Mouse (Mus musculus): ENCODE measurements around the gene Fdxr. TPM values are rescaled to one million over a fixed set of nuclear protein-coding genes. Genes with fewer than 3 reads are reported as not detected.

Fdxr gene
- 18.1 and 20.8 TPM in 2 replicates for polyA plus RNA-seq (2015; fragmentation: Nextera tagmentation; extraction: Ambion mirVana)

- WGBS: under 1% methylated on average over 42 of the region's 42 CpGs
- ATAC-seq (ENCODE audit: low FRiP score): peak; percentile 97
These were observed at the start of gene Fdxr for GRCm38 (mm10) chr11:115276780-115277603. Gene Fdxr, minus strand, starts transcription at chr11:115277050.

GRCm38 (mm10) chr11:115323354-115323753, 46.5 kb upstream of the Fdxr start:
- 14% methylated on average over 32 of the region's 32 CpGs for WGBS

More at GRCm38 (mm10) chr11:115276780-115277603, at the start of gene Fdxr:
- H3K4me2 ChIP-seq: peak within 1 kb of the TSS; percentile 80
- H3K27me3 ChIP-seq: no peaks in the 10 kb centered on the region
- H3K9me3 ChIP-seq: no peaks in the 10 kb centered on the region
- peak within 1 kb of the TSS; percentile 85 for H3K9ac ChIP-seq
- peaks cover 39% of the 10 kb centered on the region for H3K4me1 ChIP-seq (replicated peaks)
- H3K36me3 ChIP-seq: peaks cover 4% of the 10 kb centered on the region; the same call in 1 of the 2 replicates
- H3K4me3 ChIP-seq: peak within 1 kb of the TSS; percentile 62
- H3K27ac ChIP-seq: peak within 1 kb of the TSS; percentile 94

GRCm38 (mm10) chr11:115321906-115322693, 45.2 kb upstream of the Fdxr start, which contains the start of gene Ush1g:
Gene Ush1g, minus strand, starts transcription at chr11:115322041.
- peak within 1 kb of the TSS; percentile 20; the same call in 1 of the 2 replicates for H3K4me3 ChIP-seq
- no peaks in the 10 kb centered on the region for H3K9me3 ChIP-seq
- no peak within 1 kb of the TSS for H3K27ac ChIP-seq
- peak within 1 kb of the TSS; percentile 30 for H3K4me2 ChIP-seq
- ATAC-seq (ENCODE audit: low FRiP score): peak; percentile 25; the same call in 1 of the 2 replicates
- H3K36me3 ChIP-seq: no peaks in the 10 kb centered on the region
- H3K9ac ChIP-seq: 0 out of 2 replicates have a peak within 1 kb of the TSS, but pooled peaks have one; percentile 13
- 3% methylated on average over 35 of the region's 35 CpGs for WGBS
- H3K4me1 ChIP-seq (replicated peaks): peaks cover 46% of the 10 kb centered on the region
- H3K27me3 ChIP-seq: peaks cover 93% of the 10 kb centered on the region

More at GRCm38 (mm10) chr11:115323354-115323753, 46.5 kb upstream of the Fdxr start:
- ATAC-seq (ENCODE audit: low FRiP score): no peak
- H3K4me2 ChIP-seq: peak overlapping the region; percentile 32; the same call in 1 of the 2 replicates
- no peaks in the 10 kb centered on the region for H3K36me3 ChIP-seq
- no peak overlapping the region for H3K27ac ChIP-seq
- H3K9ac ChIP-seq: peak overlapping the region; percentile 35; the same call in 1 of the 2 replicates
- H3K4me1 ChIP-seq (replicated peaks): peaks cover 41% of the 10 kb centered on the region
- H3K4me3 ChIP-seq: no peak overlapping the region; the same call in 1 of the 2 replicates
- no peaks in the 10 kb centered on the region for H3K9me3 ChIP-seq
- peaks cover 90% of the 10 kb centered on the region for H3K27me3 ChIP-seq

GRCm38 (mm10) chr11:115319704-115320383, 43.0 kb upstream of the Fdxr start:
- WGBS: 4% methylated on average over 18 of the region's 18 CpGs
- Histone ChIP-seq H3K4me3 (no peak overlapping the region), H3K9me3 (no peaks in the 10 kb centered on the region), H3K4me2 (no peak overlapping the region), H3K27ac (no peak overlapping the region), H3K36me3 (no peaks in the 10 kb centered on the region), H3K9ac (no peak overlapping the region), H3K4me1 (replicated peaks) (peaks cover 46% of the 10 kb centered on the region), H3K27me3 (peaks cover 100% of the 10 kb centered on the region)
- no peak for ATAC-seq (ENCODE audit: low FRiP score)

GRCm38 (mm10) chr11:115318245-115319027, 41.6 kb upstream of the Fdxr start:
- no peak for ATAC-seq (ENCODE audit: low FRiP score)
- 4% methylated on average over 63 of the region's 63 CpGs for WGBS
- Histone ChIP-seq H3K4me3 (peak overlapping the region; percentile 4; the same call in 1 of the 2 replicates), H3K4me2 (peak overlapping the region; percentile 19), H3K27ac (no peak overlapping the region), H3K4me1 (replicated peaks) (peaks cover 43% of the 10 kb centered on the region), H3K27me3 (peaks cover 99% of the 10 kb centered on the region), H3K36me3 (no peaks in the 10 kb centered on the region), H3K9me3 (no peaks in the 10 kb centered on the region), H3K9ac (peak overlapping the region; percentile 43; the same call in 1 of the 2 replicates)

GRCm38 (mm10) chr11:115317204-115317603, 40.4 kb upstream of the Fdxr start:
- no peak overlapping the region for H3K9ac ChIP-seq
- no peaks in the 10 kb centered on the region for H3K36me3 ChIP-seq
- peaks cover 99% of the 10 kb centered on the region for H3K27me3 ChIP-seq
- no peaks in the 10 kb centered on the region for H3K9me3 ChIP-seq
- no peak overlapping the region for H3K27ac ChIP-seq
- peaks cover 31% of the 10 kb centered on the region for H3K4me1 ChIP-seq (replicated peaks)
- WGBS: 68% methylated on average over 7 of the region's 7 CpGs
- ATAC-seq (ENCODE audit: low FRiP score): no peak
- no peak overlapping the region for H3K4me3 ChIP-seq
- no peak overlapping the region for H3K4me2 ChIP-seq

- ATAC-seq (ENCODE audit: low FRiP score): no peak
- Histone ChIP-seq H3K4me3 (no peak overlapping the region), H3K9me3 (no peaks in the 10 kb centered on the region), H3K27ac (no peak overlapping the region), H3K4me2 (no peak overlapping the region), H3K36me3 (no peaks in the 10 kb centered on the region), H3K27me3 (peaks cover 75% of the 10 kb centered on the region), H3K9ac (no peak overlapping the region), H3K4me1 (replicated peaks) (peaks cover 12% of the 10 kb centered on the region)
- WGBS: 46% methylated on average over 2 of the region's 2 CpGs
These were observed 37.4 kb upstream of the Fdxr start for GRCm38 (mm10) chr11:115314249-115314648.

GRCm38 (mm10) chr11:115308781-115309180, 31.9 kb upstream of the Fdxr start:
- Histone ChIP-seq H3K9me3 (no peaks in the 10 kb centered on the region), H3K4me2 (no peak overlapping the region), H3K4me3 (no peak overlapping the region), H3K36me3 (no peaks in the 10 kb centered on the region), H3K27ac (no peak overlapping the region), H3K9ac (no peak overlapping the region), H3K27me3 (peaks cover 32% of the 10 kb centered on the region), H3K4me1 (replicated peaks) (peaks cover 9% of the 10 kb centered on the region)
- 67% methylated on average over 1 of the region's 1 CpGs for WGBS
- ATAC-seq (ENCODE audit: low FRiP score): no peak

- ATAC-seq (ENCODE audit: low FRiP score): no peak
- no peaks in the 10 kb centered on the region for H3K9me3 ChIP-seq
- peaks cover 13% of the 10 kb centered on the region for H3K27me3 ChIP-seq
- no peaks in the 10 kb centered on the region for H3K36me3 ChIP-seq
- H3K4me3 ChIP-seq: no peak within 1 kb of the TSS
- peak within 1 kb of the TSS; percentile 43; the same call in 1 of the 2 replicates for H3K9ac ChIP-seq
- no peak within 1 kb of the TSS for H3K27ac ChIP-seq
- H3K4me1 ChIP-seq (replicated peaks): peaks cover 9% of the 10 kb centered on the region
- H3K4me2 ChIP-seq: no peak within 1 kb of the TSS
- WGBS: 17% methylated on average over 8 of the region's 8 CpGs
These were observed 30.0 kb upstream of the Fdxr start, which contains the start of gene Otop2 for GRCm38 (mm10) chr11:115306863-115307262. Gene Otop2, plus strand, starts transcription at chr11:115307163.

GRCm38 (mm10) chr11:115303167-115303566, 26.3 kb upstream of the Fdxr start:
- peaks cover 9% of the 10 kb centered on the region for H3K4me1 ChIP-seq (replicated peaks)
- H3K27ac ChIP-seq: no peak overlapping the region
- no peak overlapping the region for H3K9ac ChIP-seq
- no peak overlapping the region for H3K4me3 ChIP-seq
- no peaks in the 10 kb centered on the region; the same call in 1 of the 2 replicates for H3K9me3 ChIP-seq
- H3K27me3 ChIP-seq: peaks cover 22% of the 10 kb centered on the region
- no peak overlapping the region for H3K4me2 ChIP-seq
- 81% methylated on average over 8 of the region's 8 CpGs for WGBS
- H3K36me3 ChIP-seq: no peaks in the 10 kb centered on the region
- no peak for ATAC-seq (ENCODE audit: low FRiP score)

- Histone ChIP-seq H3K9ac (no peak overlapping the region), H3K4me1 (replicated peaks) (peaks cover 13% of the 10 kb centered on the region), H3K27ac (no peak overlapping the region), H3K27me3 (peaks cover 26% of the 10 kb centered on the region), H3K4me2 (no peak overlapping the region), H3K36me3 (no peaks in the 10 kb centered on the region), H3K9me3 (no peaks in the 10 kb centered on the region; the same call in 1 of the 2 replicates), H3K4me3 (no peak overlapping the region)
- WGBS: 94% methylated on average over 2 of the region's 2 CpGs
- no peak for ATAC-seq (ENCODE audit: low FRiP score)
These were observed 24.5 kb upstream of the Fdxr start for GRCm38 (mm10) chr11:115301351-115301750.

All from hindbrain, embryonic 13.5 days (tissue).